Mouse (Mus musculus): ENCODE results near the gene Gskip.

Gene Gskip

GRCm38 (mm10) chr12:105683933-105684901 lies at the start of gene Gskip:
Gene Gskip, plus strand, starts transcription at chr12:105684829.
- peak; percentile 31 for DNase-seq

DNA sequence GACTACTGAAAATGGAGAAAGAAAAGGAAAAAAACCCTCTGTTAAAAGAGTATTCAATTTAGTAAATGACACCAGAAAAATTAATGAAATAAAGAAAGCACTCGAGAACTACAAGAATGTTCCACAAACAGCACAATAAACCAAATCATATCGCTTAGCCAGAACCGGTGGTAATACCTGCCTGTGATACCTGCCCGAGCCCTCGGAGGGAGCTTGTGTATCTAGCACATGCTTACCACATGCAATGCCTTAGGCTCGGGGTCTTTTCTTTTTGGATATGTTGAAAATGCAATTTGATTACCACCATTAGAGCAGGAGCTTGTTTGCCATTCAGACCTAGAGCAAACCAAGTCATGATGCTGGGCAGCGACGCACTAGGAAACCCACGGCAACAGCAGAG lies 48.1 kb upstream of the Gskip start:
- no peak for DNase-seq

DNA sequence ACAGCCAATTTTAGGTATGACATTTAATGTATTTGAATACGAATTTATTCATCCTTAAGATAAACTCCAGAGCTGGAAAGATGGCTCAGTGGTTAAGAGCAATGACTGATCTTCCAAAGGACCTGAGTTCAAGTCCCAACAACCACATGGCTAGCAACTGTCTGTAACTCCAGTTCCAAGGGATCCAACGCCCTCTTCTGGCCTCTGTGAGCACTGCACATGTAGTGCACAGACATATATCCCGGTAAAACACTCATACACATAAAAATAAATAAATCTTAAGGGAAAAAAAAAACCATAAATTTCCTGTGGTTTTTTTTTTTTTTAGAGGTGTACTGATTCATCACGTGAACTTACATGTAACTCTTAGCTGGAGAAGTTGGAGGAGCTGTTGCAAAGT lies 47.1 kb upstream of the Gskip start:
- no peak for DNase-seq

- DNase-seq, result peak; percentile 6
These were observed 41.8 kb upstream of the Gskip start for GRCm38 (mm10) chr12:105642770-105643321.

DNA sequence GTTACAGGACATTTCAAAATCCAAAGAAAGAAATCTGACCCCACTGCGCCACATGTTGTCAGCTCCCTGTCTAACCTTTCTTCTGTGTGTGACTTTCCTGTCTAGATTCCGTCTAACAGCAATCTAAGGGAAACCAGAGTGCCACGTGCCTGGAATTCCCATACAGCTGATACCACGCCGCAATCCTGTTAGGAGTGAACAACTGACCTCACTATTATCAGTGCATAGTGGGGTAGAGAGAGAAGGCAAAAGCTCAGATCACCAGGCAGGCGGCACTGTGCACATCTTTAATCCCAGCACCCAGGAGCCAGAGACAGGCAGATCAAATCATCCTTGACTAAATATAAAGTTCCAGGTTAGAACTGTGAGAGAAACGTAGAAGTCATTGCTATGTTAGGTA lies 28.8 kb upstream of the Gskip start:
- no peak for DNase-seq

GRCm38 (mm10) chr12:105676274-105676673 lies 8.4 kb upstream of the Gskip start:
- no peak for DNase-seq

DNA sequence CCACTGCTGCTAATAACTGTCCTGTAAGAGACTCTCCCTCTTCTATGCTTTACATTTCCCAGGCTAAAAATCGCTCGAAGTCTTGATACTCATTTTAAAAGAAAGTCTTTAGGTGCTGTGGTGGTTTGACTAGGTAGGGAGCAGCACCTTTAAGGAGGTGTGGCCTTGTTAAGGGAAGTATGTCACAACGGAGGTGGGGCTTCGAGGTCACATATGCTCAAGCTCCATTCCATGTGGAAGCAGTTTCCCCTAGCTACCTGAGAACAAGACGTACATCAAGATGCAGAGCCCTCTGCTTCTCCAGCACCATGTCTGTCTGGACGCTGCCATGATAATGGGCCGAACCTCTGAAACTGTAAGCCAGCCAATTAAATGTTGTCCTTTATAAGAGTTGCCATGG lies 6.4 kb upstream of the Gskip start:
- no peak for DNase-seq

DNA sequence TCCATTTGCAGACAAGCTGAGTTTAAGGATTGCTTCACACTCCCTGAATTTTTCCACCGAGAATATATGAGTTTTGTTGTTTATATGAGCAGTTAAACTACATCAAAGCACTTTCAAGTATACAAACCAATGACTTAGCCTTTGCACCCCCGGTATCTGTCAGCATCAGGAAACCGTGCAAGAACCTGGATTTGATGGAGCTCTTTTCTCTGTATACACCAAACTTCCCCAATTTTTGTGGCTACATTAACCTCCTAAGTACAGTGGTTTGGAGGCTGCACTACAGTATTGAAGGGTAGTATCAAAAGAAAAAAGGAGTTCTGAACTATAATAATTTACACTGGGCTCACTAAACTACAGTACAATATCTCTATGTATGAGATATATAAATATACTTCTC lies 5.9 kb upstream of the Gskip start:
- no peak for DNase-seq

- DNase-seq, result peak; percentile 97
These were observed 517 bp downstream of the Gskip start, which contains the start of gene Atg2b for GRCm38 (mm10) chr12:105685001-105685691. Gene Atg2b, minus strand, starts transcription at chr12:105685211.

DNA sequence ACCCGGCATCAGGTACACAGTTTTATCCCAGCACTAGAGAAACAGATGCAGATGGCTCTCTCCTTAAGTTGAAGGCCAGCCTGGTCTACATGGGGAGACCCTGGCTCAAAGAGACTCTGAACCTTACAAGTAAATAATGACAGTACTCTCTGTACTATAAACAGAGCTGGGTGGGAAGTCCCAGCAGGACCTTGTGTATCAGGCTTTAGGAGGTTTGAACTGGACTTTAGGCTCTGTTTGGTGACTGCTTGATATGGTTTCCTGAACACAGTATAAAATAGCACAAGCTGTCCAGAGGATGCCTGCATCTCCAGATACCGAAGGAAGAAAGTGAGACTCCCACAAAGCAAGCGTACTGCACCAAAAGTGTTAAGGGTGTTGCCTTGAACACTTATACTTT lies 2.2 kb downstream of the Gskip start:
- DNase-seq, result no peak

DNA sequence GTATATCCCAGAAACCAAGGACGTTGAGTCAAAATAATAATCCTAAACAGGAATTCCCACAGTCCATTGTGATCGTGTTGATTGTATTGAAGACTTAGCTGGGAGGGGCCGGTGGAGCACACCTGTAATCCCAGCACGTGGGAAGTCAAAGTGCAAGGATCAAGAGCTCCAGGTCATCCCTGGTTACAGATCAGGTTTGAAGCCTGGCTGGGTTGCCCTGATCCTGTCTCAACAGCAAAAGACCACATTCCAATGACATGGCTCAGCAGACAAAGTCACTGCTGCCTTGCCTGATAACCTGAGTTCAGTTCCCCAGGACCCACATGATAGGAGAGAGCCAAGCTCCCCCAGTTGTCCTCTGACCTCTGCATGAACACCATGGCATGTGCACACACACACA lies 2.8 kb downstream of the Gskip start:
- DNase-seq, result no peak

DNA sequence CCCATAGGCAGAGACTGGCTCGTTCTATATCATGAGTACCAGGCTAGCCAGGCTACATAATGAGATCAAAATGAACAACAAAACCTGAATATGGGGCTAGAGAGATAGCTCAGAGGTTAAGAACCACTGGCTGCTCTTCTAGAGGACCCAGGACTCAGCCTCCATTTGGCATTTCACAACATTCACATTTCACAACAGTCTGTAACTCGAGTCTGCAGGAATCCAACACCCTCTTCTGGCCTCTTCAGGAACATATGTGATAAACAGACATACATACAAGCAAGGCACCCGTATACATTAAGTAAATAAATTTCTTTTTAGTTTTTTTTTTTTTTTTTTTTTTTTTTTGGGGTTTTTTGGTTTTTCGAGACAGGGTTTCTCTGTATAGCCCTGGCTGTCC lies 3.9 kb downstream of the Gskip start:
- DNase-seq, result no peak

- no peak for DNase-seq
These were observed 4.8 kb downstream of the Gskip start for GRCm38 (mm10) chr12:105689435-105689834.

DNA sequence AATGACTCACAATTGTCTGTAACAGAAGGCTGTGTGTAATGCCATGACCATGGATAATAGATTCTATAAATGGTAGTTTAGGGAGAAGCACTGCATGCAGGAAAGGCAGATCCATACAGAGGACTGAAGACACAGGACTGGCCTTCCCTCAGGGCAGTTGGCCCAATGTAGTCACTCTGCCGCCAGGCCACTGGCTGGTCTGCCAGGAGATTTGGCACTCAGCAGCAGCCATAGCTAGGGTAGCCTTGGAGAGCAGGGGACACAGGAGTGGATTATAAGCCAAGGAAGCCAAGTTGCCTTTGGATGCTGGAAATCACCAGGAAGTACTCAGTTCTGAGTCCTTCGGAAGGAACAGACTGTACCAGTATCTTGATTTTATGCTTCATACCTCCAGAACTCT lies 9.4 kb downstream of the Gskip start:
- DNase-seq, result no peak

GRCm38 (mm10) chr12:105695848-105696247 lies 11.2 kb downstream of the Gskip start:
- no peak for DNase-seq

DNA sequence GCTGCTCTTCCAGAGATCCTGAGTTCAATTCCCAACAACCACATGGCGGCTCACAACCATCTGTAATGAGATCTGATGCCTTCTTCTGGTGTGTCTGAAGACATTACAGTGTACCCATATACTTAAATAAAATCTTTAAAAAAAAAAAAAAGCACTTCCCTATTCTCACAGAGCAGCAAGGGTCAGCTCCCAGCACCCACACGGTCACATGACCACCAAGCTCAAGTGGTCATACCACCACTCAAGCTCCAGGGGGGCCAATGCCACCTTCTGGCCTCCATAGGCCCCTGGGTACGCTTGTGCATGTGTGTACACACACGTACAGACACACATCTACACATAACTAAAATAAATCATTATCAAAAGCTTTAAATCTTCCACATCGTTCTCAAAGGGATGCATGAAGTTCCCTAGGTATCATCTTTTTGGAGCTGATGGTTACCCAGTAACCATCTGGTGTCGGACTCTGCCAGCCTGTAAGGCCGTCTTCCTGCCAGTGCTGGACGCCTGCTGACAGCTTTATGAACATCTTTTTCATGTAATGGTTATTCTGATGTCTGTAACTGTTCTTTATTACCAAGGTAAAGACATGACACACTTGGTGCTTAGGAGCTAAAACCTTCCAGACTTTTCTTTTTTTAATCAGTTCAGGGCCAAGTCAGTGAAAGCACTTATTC lies 12.6 kb downstream of the Gskip start:
- DNase-seq, result no peak

- DNase-seq, result no peak
These were observed 15.8 kb downstream of the Gskip start for GRCm38 (mm10) chr12:105700433-105700832.

- DNase-seq, result peak; percentile 68
These were observed 21.3 kb downstream of the Gskip start, which contains the start of gene Ak7 for GRCm38 (mm10) chr12:105705799-105706487. Gene Ak7, plus strand, starts transcription at chr12:105705976.

- peak; percentile 24 for DNase-seq
These were observed 34.0 kb downstream of the Gskip start for GRCm38 (mm10) chr12:105718616-105719015.

GRCm38 (mm10) chr12:105720196-105720595 lies 35.6 kb downstream of the Gskip start:
- no peak for DNase-seq

GRCm38 (mm10) chr12:105721452-105722132 lies 37.0 kb downstream of the Gskip start:
- no peak for DNase-seq

DNA sequence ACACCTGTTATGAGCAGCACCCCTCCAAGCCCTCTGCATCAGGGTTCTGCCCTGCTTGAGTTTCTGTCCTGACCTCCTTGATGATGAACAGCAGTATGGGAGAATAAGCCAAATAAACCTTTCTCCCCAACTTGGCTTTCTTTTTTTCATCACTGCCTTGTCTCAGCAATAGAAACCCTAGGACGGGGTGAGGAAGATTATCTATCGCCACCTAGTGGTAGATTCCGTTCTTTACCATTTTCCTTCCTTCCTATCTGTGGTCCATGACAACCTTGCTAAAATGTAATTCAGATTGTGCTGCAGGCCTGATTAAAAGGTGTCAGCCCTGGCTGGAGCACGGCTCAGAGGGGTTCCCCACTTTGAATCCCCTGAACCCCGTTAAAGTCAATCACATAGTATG lies 38.0 kb downstream of the Gskip start:
- DNase-seq, result peak; percentile 21
